Mouse (Mus musculus) spleen, embryonic (tissue): ENCODE data around the gene Shc3.

ENCODE experiments used
- CTCF ChIA-PET: fragments of 350-600 bp; sonication (Branson Sonifier 250); formaldehyde crosslinking; loops from one replicate; lab custom pipeline; 2022; lab: Charles Lee

The Shc3 gene

GRCm38 (mm10) chr13:51384899-51385298 lies 184.3 kb downstream of the Shc3 start:
- CTCF ChIA-PET: no interaction called here

GRCm38 (mm10) chr13:51381498-51381897 lies 187.7 kb downstream of the Shc3 start:
- CTCF ChIA-PET: interaction anchor here (0.7 to 0.8 kb wide), 2 partner anchors 40 to 237 kb away, joined by 8 to 12 read pairs; no protein-coding TSS in a partner anchor
